Mouse (Mus musculus): Measurements from ENCODE around the gene Btnl4.

- no peak for TF ChIP-seq POLR2A (IDR thresholded peaks at IDR 0.05; ENCODE audit: insufficient read length, low read depth)
- TF ChIP-seq MAX (IDR thresholded peaks at IDR 0.05; ENCODE audit: low read depth): no peak
These were observed 37.3 kb downstream of the Btnl4 start for GRCm38 (mm10) chr17:34439795-34440194.
